Comparison of ENCODE assay signal across 15 mouse cellular contexts in genomic region chr1:194315593-194315992, GRCm38 (mm10).
"Had no signal": no experiment of that assay in that cellular context is flagged by ENCODE, and none has a peak within 500 bp of the region (broad histone marks: within the 10 kb centered on the region; RNA-seq: fewer than 3 reads in every experiment).

No protein-coding gene starts in this region.

- H3K4me1 ChIP-seq: megakaryocyte, embryonic 14.5 days; neural tube, embryonic 12.5 days had no signal

- DNase-seq: lung, adult 2 months; lung, postnatal 14 days; lung, postnatal 36 days; right cerebral cortex, postnatal 14 days; thymus, adult 18-20 months; thymus, postnatal 14 days; thymus, postnatal 4 days had no signal

- H3K27ac ChIP-seq: lung, embryonic 15.5 days; macrophage; midbrain, embryonic 13.5 days; midbrain, embryonic 15.5 days; neural tube, embryonic 12.5 days had no signal

- H3K36me3 ChIP-seq: lung, embryonic 15.5 days; midbrain, embryonic 13.5 days; midbrain, embryonic 15.5 days; neural tube, embryonic 12.5 days had no signal

- H3K9ac ChIP-seq: lung, embryonic 15.5 days; midbrain, embryonic 13.5 days; midbrain, embryonic 15.5 days; neural tube, embryonic 12.5 days had no signal

- H3K4me3 ChIP-seq: lung, embryonic 15.5 days; megakaryocyte, embryonic 14.5 days; midbrain, embryonic 13.5 days; midbrain, embryonic 15.5 days; neural tube, embryonic 12.5 days had no signal

- ATAC-seq: lung, postnatal 0 days; midbrain, embryonic 13.5 days; midbrain, embryonic 15.5 days had no signal

- H3K4me2 ChIP-seq: lung, embryonic 15.5 days; midbrain, embryonic 11.5 days; midbrain, embryonic 13.5 days; midbrain, embryonic 15.5 days; neural tube, embryonic 12.5 days had no signal

- H3K27me3 ChIP-seq: lung, embryonic 15.5 days; megakaryocyte, embryonic 14.5 days; midbrain, embryonic 13.5 days; midbrain, embryonic 15.5 days; neural tube, embryonic 12.5 days had no signal

- H3K9me3 ChIP-seq: lung, embryonic 15.5 days; megakaryocyte, embryonic 14.5 days; midbrain, embryonic 13.5 days; midbrain, embryonic 15.5 days; neural tube, embryonic 12.5 days had no signal
